Mouse (Mus musculus) T-helper 2 cell (primary cell): Measurements from ENCODE around the gene Pde3a.

Experiments used
- in situ Hi-C: fragments of 300-600 bp; cut with MboI, MseI; formaldehyde crosslinking; loops from one replicate; pipeline ENCODE4 v1.15.1; 2025; ENCODE audit warnings: high pct_unique_total_duplicates

Gene Pde3a

DNA sequence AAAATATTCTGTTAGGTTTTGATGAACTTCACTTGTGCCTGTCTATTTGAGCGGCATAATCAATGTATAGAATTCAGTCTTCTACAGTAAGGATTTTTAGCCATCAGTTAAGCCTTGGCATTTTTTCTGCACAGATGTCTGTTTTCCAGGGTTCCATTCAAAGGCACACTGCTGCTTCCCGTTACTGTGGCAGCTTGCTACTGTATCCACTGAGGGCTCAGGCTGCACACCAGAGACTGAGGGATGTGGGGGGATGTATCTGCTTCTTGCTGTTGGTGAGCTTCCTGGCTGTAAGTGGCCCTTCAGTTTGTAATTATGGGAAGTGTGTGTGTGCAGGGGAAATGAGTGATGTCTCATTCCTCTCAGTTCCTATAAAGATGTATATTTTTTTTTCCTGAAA, 154.9 kb downstream of the Pde3a start:
- in situ Hi-C loops = no loop called here

DNA sequence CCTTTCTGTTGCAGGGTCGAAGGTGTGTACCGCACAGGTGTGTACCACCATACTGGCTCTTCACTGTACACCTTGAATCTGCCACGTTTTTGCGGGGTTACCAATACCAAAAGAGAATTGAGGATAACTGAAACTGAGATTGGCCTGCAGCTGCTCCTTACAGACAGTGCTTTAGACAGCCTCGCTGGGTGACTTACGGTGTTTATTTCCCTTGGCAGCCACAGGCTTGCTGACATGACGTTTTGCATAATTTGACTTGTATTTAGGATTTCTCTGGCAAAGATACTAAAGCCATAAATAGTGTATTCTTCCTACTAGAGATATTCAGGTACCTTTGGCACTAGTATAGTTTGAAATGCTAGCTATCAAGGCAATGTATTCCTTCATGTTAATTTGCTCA, 155.6 kb downstream of the Pde3a start:
- in situ Hi-C loops = no loop called here

DNA sequence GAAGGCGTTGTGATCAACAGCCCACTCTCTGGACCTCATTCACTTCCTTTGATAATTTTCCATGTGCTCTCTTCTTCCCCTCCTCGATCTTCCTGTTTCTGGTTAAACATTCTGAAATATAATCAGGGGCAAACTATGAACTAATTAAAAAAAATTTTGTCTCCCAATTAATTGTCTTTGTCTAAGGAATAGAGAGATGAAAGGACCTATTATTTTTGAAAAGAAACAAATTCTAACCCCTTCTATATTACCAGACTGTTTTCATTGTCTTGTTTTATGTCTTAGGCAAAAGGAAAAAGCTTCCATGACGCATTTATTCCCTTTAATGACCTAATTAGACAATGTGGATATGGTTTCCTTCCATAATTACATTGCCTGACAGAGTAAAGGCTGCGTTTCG, 156.4 kb downstream of the Pde3a start:
- in situ Hi-C loops = no loop called here

DNA sequence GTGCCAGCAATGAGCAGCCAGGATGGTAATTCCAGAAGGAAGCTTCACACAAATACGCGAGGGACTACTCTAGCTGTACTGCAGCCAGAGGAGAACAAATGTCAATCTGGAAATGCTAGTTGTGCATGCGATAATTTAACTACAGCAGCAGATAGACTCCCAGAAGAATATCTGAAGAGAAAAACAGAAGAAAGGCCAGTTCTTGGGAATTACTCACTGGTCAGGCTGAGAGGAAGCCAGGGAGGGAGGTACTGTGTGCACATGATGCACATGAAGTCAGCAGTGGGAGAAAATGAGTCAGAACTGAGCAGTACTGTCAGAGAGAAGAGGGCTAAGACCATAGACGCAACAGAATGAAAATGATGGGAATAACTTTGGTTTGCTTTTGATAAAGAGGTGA, 159.7 kb downstream of the Pde3a start:
- in situ Hi-C loops = no loop called here

DNA sequence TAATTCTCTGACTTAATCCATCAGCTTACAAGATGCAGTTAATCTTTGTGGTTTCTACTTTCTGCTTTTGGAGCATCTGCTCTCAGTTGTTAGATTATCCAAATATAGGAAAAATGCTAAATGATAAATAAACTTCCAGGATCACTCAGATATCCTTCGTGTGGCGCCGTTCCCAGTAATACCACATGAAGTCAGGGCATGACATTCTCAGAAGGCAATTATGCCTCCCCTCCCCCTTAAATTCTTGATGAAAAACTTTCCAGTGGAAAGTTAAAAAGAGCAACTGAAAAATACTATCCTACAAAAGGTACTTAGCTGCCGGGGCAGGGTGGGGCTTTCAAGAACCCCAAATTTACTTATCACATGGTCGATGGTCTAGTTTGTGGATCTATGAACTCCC, 161.8 kb downstream of the Pde3a start:
- in situ Hi-C loops = no loop called here

DNA sequence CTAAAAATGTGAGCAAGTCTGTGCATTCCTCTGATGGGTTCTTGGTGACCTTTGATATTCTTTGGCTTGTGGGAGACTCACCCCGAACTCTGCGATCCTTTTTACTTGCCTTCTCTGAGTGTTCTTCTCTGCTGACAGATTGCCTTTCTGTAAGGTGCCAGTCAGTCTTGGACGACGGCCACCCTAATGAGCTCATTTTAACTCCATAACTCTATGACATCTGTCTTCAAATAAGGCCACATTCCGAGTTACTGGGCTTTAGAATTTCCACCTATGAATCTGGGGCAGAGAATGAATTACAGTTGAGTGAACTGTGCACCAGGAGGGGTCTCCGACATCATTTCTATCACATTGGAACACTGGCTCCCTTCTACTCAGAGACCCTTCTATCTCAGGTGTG, 176.0 kb downstream of the Pde3a start:
- in situ Hi-C loops = loop anchor here (25.0 kb wide), 1 partner anchor 663 kb away; no protein-coding TSS in a partner anchor

DNA sequence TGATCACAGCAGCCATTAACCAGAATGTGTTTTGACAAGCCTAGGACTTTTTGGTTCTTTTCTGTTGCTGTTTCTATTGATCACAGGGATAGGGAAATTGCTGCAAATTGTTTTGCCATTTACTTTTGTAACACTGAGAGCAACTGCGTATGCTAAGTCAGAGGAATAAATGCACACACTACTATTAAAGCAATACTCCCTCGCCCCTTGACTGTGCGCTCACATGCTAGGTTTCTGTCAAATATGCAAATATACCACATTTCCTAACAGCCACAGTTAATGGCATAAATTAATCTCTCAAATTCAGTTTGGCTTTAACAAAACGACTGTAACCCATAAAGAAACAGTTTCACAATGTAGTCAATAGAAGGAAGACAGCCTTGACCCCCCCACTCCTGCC, 179.5 kb downstream of the Pde3a start:
- in situ Hi-C loops = loop anchor here (25.0 kb wide), 1 partner anchor 666 kb away; no protein-coding TSS in a partner anchor

DNA sequence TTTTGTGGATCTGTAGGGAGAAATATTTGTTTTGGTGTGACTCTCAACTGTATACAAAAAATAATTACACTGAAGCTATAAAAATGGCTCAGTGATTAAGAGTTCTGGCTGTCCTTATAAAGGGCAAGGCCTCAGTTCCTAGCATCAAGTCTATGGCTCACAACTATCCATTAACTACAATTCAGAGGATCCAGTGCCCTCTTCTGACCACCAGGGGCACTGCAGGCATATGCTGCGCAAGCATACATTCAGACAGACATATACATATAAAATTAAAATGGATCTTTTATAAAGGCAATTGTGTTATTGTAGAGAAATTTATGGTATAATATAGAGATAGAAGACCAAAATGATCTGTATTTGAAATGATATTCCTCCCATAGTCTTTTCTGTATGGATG, 181.1 kb downstream of the Pde3a start:
- in situ Hi-C loops = loop anchor here (25.0 kb wide), 1 partner anchor 668 kb away; no protein-coding TSS in a partner anchor

DNA sequence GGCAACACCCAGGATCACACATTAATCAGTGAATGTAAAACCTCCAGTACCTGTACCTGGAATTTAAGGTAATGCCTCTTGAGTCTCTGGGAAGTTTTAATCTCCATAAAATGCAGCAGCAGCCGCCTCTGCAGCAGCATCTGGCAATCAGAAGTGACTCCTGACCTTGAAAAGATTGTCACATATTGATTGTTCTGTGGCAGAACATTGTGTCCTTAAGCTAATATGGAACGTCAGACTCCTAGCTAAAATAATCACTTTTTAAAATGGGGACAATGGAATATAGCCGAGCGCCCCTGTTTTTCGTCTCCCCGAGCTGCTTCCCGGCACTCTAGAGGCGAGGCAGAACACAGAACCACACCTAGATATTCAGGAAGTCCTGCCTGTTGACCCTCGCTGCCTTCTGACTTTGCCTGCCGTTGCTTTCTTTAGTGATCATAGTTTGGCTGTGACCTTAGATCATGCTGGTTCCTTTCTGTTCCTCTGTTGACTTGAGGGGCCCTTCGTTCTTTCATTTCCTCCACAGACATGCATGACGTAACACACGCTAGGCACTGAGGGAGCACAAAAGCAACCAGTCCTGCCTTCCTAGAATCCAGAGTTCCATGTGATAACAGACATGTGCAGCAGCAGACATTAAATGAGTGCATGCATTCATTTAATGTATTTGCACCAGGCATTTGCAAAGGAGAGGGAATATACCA, 183.4 kb downstream of the Pde3a start:
- in situ Hi-C loops = loop anchor here (25.0 kb wide), 1 partner anchor 670 kb away; no protein-coding TSS in a partner anchor

DNA sequence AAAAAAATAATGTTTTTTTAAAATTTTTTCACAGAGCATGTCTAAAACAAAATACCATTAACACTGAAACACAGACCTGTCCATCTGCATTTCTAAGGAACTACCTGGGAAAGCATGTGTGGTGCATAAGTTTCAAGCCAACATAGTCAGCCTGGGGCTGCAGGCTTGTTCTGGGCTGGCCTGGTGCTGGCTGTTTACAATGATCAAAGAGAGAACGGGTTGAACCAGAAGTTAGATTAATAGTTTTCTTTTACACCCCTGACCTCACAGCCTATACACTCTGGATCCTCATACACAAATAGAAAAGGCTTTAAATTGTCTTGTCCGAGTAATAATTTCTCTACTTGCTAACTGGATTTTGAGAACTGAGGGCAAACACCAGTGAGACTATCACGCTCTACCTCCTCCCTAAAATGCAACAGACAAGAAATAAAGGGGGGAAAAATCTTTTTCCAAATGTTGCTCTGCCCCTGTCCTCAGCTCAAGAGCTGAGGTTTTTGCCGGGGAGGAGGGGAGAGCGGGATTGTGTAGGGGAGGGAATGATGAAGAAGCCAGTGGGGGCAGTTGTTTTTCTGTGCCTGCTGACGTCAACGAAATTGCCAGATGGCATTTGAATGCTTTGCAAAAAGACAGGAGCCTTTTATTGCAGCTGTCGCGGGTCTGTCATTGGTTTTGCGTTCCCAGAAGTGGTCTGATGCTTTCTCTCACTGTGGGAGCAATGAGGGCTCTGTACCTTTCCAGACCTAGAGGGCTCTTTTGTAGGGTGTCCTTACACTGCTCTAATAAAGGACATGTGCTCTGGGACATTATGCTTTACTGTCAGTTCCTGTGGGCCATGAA, 185.1 kb downstream of the Pde3a start:
- in situ Hi-C loops = loop anchor here (25.0 kb wide), 1 partner anchor 672 kb away; no protein-coding TSS in a partner anchor

DNA sequence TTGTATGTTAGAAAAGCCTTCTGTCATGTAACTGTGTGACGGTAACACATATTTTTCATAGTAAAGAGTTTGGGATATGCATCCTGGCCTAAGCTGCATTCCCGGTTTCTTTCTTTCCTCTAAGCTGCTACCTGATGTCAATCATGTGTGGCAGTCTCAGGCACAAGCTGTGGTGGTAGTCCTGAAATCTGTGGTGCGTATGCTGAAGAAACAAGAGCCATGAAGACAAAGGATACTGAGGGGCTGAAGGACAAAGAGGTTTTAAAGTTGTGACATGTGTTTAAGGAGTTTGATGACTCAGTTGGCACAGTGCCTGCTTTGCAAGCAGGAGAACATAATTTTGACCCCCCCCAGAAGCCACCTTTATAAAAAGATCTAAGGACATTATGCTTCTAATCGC, 186.1 kb downstream of the Pde3a start:
- in situ Hi-C loops = loop anchor here (25.0 kb wide), 1 partner anchor 673 kb away; no protein-coding TSS in a partner anchor

DNA sequence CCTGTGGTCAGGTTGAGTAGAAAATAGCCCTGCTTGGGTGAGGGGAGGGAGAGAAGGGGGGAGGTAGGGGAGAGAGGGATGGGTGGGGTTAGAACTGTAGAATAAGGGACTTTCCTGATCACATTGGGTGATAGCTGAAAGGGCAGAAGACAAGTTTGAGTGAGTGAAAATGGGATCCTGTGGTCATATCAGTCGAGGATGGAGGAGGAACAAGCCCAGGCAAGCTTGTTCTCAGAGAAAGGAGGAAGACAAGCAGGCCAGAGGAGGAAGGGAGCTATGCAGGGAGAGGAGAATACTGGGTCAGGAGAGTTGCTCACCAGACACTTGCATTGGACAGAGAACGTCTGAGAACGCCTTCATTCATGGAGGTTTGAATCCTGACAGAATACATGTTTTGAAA, 190.9 kb downstream of the Pde3a start:
- in situ Hi-C loops = loop anchor here (25.0 kb wide), 1 partner anchor 678 kb away; no protein-coding TSS in a partner anchor

DNA sequence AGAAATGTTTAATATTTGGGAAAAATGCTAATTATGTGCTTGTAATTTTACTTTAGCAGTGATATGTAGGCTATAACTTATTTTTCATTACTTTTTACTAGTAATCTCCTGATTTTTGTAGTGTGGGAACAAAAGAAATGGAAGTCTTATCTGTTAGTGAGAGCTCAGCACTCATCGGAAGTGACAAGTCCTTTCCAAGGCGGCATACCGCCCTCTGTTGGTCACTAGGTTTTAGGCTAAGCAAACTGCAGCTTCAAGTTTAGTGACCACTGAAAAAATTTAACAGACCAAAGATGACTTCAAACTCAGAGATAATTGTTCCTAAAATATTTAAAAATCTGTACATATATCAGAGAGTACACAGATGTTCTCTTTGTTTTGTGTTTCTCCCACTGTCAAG, 198.5 kb downstream of the Pde3a start:
- in situ Hi-C loops = loop anchor here (25.0 kb wide), 1 partner anchor 685 kb away; no protein-coding TSS in a partner anchor

DNA sequence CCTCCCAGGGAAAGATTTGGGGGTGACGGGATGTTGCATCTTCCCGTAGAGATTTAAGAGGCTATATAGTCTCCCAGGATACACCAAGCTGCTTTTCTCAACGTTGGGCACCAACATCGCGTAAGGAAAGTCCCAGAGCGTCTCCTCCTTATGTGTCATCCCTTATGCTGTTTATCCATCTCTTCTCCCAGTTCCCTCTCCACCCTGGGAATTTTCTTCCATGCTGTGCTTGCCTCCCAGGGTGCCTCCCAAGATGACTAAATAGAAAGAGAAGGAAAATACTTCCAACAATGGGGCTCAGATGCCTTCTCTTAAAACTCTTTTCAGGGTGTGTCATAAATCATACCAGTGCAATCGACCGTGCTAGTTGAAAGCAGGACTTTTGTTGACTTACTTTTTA, 199.8 kb downstream of the Pde3a start:
- in situ Hi-C loops = loop anchor here (25.0 kb wide), 1 partner anchor 687 kb away; no protein-coding TSS in a partner anchor

DNA sequence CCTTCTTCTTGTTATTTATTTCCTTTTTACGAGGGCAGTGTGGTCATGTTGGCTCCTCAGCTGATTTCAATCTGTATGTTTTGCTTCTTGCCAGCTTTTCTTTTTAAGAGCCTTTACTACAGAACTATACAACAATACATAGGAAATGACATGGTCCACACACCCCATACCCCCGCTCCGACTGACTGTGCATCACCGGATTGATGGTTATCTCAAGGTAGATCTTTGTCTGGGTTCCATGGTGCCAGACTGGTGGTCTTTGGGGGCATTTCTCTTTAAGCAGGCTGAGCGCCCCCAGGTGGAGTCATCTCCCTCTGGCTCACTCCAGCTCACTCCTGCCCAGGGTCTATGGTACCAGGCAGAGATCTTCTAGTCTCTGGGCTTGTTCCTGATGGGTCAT, 206.3 kb downstream of the Pde3a start:
- in situ Hi-C loops = no loop called here

DNA sequence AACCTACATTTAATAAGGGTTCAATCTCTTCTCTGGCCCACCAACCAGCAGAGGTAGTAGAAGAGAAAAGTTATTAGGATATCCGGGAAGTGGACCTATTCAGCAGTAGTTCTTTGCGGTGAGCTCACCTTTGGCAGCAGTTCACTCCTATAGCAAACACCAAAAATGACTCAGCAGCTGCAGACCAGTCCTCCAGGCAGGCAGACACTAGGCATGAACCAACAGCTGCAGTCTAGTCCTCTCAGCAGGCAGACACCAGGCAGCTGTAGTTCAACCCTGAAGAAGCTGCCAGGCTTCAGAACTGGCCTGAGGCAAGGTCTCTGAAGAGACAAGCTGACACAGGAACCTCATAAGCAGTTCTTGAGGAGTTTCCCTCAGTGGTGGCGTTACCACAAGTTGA, 207.5 kb downstream of the Pde3a start:
- in situ Hi-C loops = no loop called here

DNA sequence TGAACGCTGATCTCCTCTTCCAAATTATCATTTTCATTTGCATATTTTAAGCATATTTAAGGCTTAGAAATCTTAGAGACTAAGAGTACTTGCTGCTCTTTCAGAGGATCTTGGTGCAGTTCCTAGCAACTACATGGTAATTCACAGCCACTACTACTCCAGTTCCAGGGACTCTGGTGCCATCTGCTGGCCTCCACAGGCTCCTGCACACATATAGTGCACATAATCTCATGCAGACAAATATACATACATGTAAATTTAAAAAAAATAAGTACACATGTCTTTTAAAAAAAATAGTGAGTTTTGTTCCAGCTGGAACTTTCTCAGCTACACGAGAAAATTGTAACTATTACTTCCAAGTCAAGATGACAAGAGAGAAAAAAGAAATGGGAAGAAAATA, 221.2 kb downstream of the Pde3a start:
- in situ Hi-C loops = no loop called here

DNA sequence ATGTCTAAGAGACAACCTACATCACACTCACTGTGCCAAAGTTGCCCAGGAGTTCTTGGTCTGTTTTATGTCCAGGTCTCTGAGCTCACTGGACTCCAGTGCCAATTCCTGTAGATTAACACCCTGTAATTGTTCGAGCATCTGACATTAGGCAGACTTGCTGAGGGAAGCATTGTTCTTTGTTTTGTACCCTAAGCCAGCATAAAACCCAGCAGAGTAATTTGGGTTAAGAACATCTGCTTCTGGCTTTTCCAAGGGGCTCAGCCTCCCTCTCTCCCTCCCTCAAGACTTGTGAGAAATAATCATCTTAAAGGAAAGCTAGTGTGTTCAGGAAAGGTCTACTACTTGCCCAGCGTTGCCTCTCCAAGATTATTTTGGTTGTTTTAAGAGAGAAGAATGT, 225.2 kb downstream of the Pde3a start:
- in situ Hi-C loops = no loop called here

DNA sequence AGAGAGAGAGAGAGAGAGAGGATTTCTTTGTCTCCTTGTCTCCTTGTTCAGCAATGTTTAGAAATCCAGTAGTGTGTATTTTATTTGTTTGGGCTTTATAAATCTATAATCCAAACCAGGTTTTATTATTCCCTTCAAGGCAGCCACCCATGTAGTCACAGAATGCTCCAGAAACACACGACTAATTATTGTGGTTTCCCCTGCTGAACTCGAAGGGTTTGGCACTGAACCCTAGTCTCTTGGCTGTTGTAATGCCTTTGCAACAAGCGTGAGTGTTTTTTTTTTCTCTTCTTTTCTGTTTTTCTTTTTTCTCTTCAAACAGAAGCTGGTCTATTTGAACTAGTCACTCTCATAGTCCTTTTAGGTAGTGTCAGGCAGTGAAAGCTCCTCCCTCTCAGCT, 225.6 kb downstream of the Pde3a start:
- in situ Hi-C loops = no loop called here

DNA sequence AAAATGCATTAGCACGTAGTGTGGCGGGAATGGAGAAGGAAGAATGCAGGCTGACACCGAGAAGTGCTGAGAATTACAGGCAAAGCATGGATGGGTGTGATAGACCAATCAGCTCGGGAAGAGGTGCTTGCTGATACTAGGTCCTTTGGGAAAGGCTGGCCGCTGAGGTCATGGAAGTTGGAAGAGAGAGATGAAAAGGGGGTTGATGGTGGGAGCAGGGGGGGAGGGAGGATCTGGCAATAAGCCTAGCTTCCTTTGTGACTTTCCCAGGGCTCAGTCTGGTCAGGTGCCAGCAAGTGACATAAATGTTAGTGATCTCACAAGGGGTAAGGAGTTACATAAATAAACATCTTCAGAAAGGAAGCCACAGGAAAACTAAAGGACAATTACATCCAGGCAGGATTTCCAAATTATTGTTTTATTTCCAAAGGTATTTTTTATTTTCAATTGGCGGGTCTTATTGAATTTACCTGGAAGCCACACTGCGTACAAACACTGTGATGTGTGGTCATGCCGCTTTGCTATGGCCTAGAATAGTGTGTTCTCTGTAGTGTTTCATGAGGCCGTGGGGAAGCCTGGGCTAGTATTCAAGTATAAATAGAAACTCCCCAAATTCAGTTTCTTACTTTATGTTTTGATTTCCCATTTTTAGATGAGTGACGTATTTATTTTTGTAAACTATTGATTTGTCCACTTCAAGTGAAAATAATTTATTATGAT, 236.4 kb downstream of the Pde3a start:
- in situ Hi-C loops = no loop called here

DNA sequence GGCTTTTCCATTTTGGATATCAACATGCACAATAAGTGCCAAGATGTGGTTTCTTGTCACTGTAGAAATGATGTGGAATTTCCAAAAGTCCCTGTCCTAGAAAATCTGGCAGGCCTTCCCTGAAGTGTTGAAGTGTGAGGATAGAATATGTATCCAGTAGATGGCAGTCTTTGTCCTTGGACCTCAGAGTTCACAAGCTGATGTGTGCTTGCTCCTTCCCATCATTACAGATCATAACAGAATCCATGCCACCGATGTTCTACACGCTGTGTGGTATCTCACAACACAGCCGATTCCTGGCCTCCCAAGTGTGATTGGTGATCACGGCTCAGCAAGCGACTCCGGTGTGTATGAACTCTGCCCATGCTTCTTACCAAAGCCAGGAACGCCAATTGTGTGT, 238.2 kb downstream of the Pde3a start:
- in situ Hi-C loops = no loop called here

DNA sequence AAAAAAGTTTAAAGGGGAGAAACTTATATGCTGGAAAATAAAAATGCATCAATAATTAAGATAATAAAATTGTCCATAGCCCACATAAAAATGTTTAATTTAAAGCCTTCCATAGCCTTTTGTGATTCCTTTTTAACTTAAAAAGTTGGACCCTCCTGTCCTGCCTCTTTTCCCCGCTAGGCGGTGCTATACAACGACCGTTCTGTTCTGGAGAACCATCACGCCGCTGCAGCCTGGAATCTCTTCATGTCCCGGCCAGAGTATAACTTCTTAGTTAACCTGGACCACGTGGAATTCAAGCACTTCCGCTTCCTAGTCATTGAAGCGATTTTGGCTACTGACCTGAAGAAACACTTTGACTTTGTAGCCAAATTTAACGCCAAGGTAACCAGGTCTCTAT, 239.6 kb downstream of the Pde3a start:
- in situ Hi-C loops = no loop called here
